Mouse (Mus musculus) testis, adult 2 months (tissue): ENCODE results near the gene Ucp2.

Source experiments
- CTCF ChIP-seq: fragments of 200-500 bp; IDR thresholded peaks from 2 replicates; pipeline ENCODE4 v1.5.1; 2012; ENCODE audit warnings: low read depth, mild to moderate bottlenecking, inconsistent platforms, low read length, moderate library complexity; ENCODE audit not compliant: control insufficient read depth, insufficient read depth, insufficient replicate concordance
- POLR2A ChIP-seq: fragments of 200-500 bp; IDR thresholded peaks from 2 replicates; pipeline ENCODE4 v1.6.1; 2012; ENCODE audit warnings: low read depth, mild to moderate bottlenecking, inconsistent platforms, low read length, moderate library complexity; ENCODE audit not compliant: control insufficient read depth

- TF ChIP-seq CTCF (no peak), POLR2A (no peak)
Observed at GRCm38 (mm10) chr7:100550338-100551007, 57.3 kb downstream of the Ucp2 start.
